Mouse (Mus musculus) lung, adult 2 months (tissue): Measurements from ENCODE around the gene Pomt2.

Experiments used
- CTCF ChIP-seq: fragments of 200-500 bp; IDR thresholded peaks from 2 replicates; pipeline ENCODE4 v1.5.1; 2011; ENCODE audit warnings: mild to moderate bottlenecking, low read length, control low read depth; ENCODE audit not compliant: insufficient read depth
- POLR2A ChIP-seq: fragments of 200-500 bp; IDR thresholded peaks from 2 replicates; pipeline ENCODE4 v1.6.1; 2011; ENCODE audit warnings: low read depth, mild to moderate bottlenecking, control low read depth, low read length, borderline replicate concordance; ENCODE audit errors: extremely low read depth

GRCm38 (mm10) chr12:87132210-87132609 lies 15.6 kb downstream of the Pomt2 start:
- TF ChIP-seq CTCF (no peak), POLR2A (no peak)
